Mouse (Mus musculus): ENCODE measurements around the gene Akap13. TPM values are rescaled to one million over a fixed set of nuclear protein-coding genes. Genes with fewer than 3 reads are reported as not detected.

Akap13 gene
- polyA plus RNA-seq, 1 experiment from 2014 or later: 32.1 TPM

- Histone ChIP-seq H3K4me2 (replicated peaks; ENCODE audit: low read depth, low read length) (no peak overlapping the region), H3K27me3 (ENCODE audit: control insufficient read depth, insufficient read depth, low read length) (no peaks in the 10 kb centered on the region), H3K9me3 (ENCODE audit: control insufficient read depth, low read length) (no peaks in the 10 kb centered on the region), H3K36me3 (ENCODE audit: control insufficient read depth, insufficient read depth, low read length) (no peaks in the 10 kb centered on the region), H3K9ac (ENCODE audit: low read depth, low read length) (no peak overlapping the region), H3K4me1 (replicated peaks; ENCODE audit: control insufficient read depth, insufficient read depth, low read length) (no peaks in the 10 kb centered on the region), H3K27ac (ENCODE audit: low read depth, low read length) (no peak overlapping the region), H3K4me3 (ENCODE audit: low read depth, low read length) (no peak overlapping the region)
- DNase-seq (ENCODE audit: low spot score) (no peak), ATAC-seq (ENCODE audit: low FRiP score) (no peak)
These were observed 113.5 kb downstream of the Akap13 start for GRCm38 (mm10) chr7:75568883-75569282.

- 94% methylated on average over 3 of the region's 3 CpGs for WGBS
- Histone ChIP-seq H3K4me1 (replicated peaks; ENCODE audit: control insufficient read depth, insufficient read depth, low read length) (no peaks in the 10 kb centered on the region), H3K36me3 (ENCODE audit: control insufficient read depth, insufficient read depth, low read length) (no peaks in the 10 kb centered on the region), H3K27me3 (ENCODE audit: control insufficient read depth, insufficient read depth, low read length) (no peaks in the 10 kb centered on the region), H3K9ac (ENCODE audit: low read depth, low read length) (no peak overlapping the region), H3K4me3 (ENCODE audit: low read depth, low read length) (no peak overlapping the region), H3K4me2 (replicated peaks; ENCODE audit: low read depth, low read length) (no peak overlapping the region), H3K27ac (ENCODE audit: low read depth, low read length) (no peak overlapping the region), H3K9me3 (ENCODE audit: control insufficient read depth, low read length) (no peaks in the 10 kb centered on the region)
- no peak for ATAC-seq (ENCODE audit: low FRiP score)
- DNase-seq (ENCODE audit: low spot score): no peak
These were observed 114.9 kb downstream of the Akap13 start for GRCm38 (mm10) chr7:75570218-75570617.

DNA sequence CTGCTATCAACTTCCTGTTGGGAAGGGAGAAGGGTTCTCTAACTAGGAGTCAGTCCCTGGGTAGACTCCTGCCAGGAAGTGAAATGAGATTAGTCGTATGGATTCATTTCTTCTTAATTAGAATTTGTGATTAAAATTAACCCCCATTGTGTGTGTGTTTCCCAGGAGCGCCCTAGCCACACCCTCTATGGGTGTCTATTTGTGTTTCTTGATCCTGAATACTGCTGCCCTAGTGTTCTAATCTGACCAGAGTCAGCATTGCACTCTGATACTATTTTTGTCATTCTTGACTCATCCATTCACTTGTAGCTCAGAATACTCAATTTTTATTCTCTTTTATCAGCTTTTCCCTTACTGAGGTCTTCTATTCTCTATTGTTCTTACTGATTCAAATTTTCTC, 115.7 kb downstream of the Akap13 start:
- ATAC-seq (ENCODE audit: low FRiP score): no peak

DNA sequence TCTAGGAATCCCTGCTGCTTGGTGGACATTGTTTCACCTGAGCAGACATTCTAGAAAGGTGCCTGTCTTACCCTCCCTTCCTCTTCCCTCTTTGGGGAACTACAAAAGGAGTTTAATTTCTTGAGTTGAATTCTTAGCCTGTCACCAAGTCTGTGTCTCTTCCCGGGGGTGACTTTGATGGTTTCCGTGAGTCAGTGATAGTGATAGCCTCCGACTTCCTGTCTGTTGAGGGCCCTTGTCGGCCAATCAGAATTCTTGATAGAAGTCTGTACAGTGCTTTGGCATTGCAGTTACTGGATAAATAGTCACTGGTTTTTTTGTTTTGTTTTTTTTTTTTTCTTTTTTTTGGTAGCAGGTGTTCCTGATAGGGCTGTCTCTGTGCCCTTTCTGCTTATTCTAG, 116.8 kb downstream of the Akap13 start:
- DNase-seq (ENCODE audit: low spot score) (no peak), ATAC-seq (ENCODE audit: low FRiP score) (no peak)
- WGBS: 75% methylated on average over 4 of the region's 4 CpGs
- Histone ChIP-seq H3K4me2 (replicated peaks; ENCODE audit: low read depth, low read length) (no peak overlapping the region), H3K36me3 (ENCODE audit: control insufficient read depth, insufficient read depth, low read length) (no peaks in the 10 kb centered on the region), H3K27me3 (ENCODE audit: control insufficient read depth, insufficient read depth, low read length) (no peaks in the 10 kb centered on the region), H3K27ac (ENCODE audit: low read depth, low read length) (no peak overlapping the region), H3K4me1 (replicated peaks; ENCODE audit: control insufficient read depth, insufficient read depth, low read length) (no peaks in the 10 kb centered on the region), H3K9me3 (ENCODE audit: control insufficient read depth, low read length) (no peaks in the 10 kb centered on the region), H3K9ac (ENCODE audit: low read depth, low read length) (no peak overlapping the region), H3K4me3 (ENCODE audit: low read depth, low read length) (no peak overlapping the region)

More for the DNA sequence above, 115.7 kb downstream of the Akap13 start:
- Histone ChIP-seq H3K4me2 (replicated peaks; ENCODE audit: low read depth, low read length) (no peak overlapping the region), H3K27ac (ENCODE audit: low read depth, low read length) (no peak overlapping the region), H3K9ac (ENCODE audit: low read depth, low read length) (no peak overlapping the region), H3K4me3 (ENCODE audit: low read depth, low read length) (no peak overlapping the region), H3K9me3 (ENCODE audit: control insufficient read depth, low read length) (no peaks in the 10 kb centered on the region), H3K27me3 (ENCODE audit: control insufficient read depth, insufficient read depth, low read length) (no peaks in the 10 kb centered on the region), H3K36me3 (ENCODE audit: control insufficient read depth, insufficient read depth, low read length) (no peaks in the 10 kb centered on the region), H3K4me1 (replicated peaks; ENCODE audit: control insufficient read depth, insufficient read depth, low read length) (no peaks in the 10 kb centered on the region)
- DNase-seq (ENCODE audit: low spot score): no peak
- WGBS: 81% methylated on average over 2 of the region's 2 CpGs

DNA sequence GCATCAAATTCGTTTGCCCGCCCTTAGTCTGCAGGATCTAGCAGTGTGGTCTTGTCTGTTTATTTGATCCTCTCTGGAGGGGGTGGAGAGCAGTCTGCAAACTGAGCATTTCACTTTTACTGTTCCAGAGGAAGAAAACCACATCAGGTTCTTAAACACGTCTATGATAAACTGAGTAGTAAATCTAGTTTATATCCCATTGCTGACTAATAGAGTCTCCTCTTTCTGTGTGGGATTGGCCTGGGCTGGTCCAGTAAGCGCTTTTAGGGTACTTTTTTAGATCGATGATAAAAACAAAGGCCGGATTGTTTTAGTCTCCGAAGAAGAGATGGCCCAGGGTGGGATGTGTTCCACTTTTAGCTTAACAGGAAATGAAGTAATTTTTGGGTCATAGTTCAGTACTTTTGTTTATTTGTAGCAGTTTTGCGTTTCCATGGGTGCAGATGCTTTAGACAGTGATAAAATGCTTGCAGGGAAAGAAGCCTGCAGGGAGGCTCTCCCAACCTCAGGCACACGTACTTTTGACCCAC, 119.9 kb downstream of the Akap13 start:
- no peak overlapping the region for H3K4me2 ChIP-seq (replicated peaks; ENCODE audit: low read depth, low read length)
- 53% methylated on average over 9 of the region's 9 CpGs for WGBS
- H3K9me3 ChIP-seq (ENCODE audit: control insufficient read depth, low read length): no peaks in the 10 kb centered on the region
- no peak overlapping the region for H3K4me3 ChIP-seq (ENCODE audit: low read depth, low read length)
- no peak overlapping the region for H3K27ac ChIP-seq (ENCODE audit: low read depth, low read length)
- ATAC-seq (ENCODE audit: low FRiP score): no peak
- no peaks in the 10 kb centered on the region for H3K4me1 ChIP-seq (replicated peaks; ENCODE audit: control insufficient read depth, insufficient read depth, low read length)
- DNase-seq (ENCODE audit: low spot score): peak; percentile 29
- H3K27me3 ChIP-seq (ENCODE audit: control insufficient read depth, insufficient read depth, low read length): no peaks in the 10 kb centered on the region
- H3K36me3 ChIP-seq (ENCODE audit: control insufficient read depth, insufficient read depth, low read length): no peaks in the 10 kb centered on the region; the same call in 1 of the 2 replicates
- H3K9ac ChIP-seq (ENCODE audit: low read depth, low read length): no peak overlapping the region

- H3K36me3 ChIP-seq (ENCODE audit: control insufficient read depth, insufficient read depth, low read length): no peaks in the 10 kb centered on the region; the same call in 1 of the 2 replicates
- H3K4me1 ChIP-seq (replicated peaks; ENCODE audit: control insufficient read depth, insufficient read depth, low read length): no peaks in the 10 kb centered on the region
- H3K27ac ChIP-seq (ENCODE audit: low read depth, low read length): no peak overlapping the region
- ATAC-seq (ENCODE audit: low FRiP score): no peak
- H3K4me3 ChIP-seq (ENCODE audit: low read depth, low read length): no peak overlapping the region
- H3K9ac ChIP-seq (ENCODE audit: low read depth, low read length): no peak overlapping the region
- no peaks in the 10 kb centered on the region for H3K9me3 ChIP-seq (ENCODE audit: control insufficient read depth, low read length)
- DNase-seq (ENCODE audit: low spot score): no peak
- H3K27me3 ChIP-seq (ENCODE audit: control insufficient read depth, insufficient read depth, low read length): no peaks in the 10 kb centered on the region
- WGBS: 95% methylated on average over 1 of the region's 1 CpGs
- H3K4me2 ChIP-seq (replicated peaks; ENCODE audit: low read depth, low read length): no peak overlapping the region
These were observed 120.7 kb downstream of the Akap13 start for GRCm38 (mm10) chr7:75575800-75576585.

- H3K9ac ChIP-seq (ENCODE audit: low read depth, low read length): no peak overlapping the region
- no peak overlapping the region for H3K4me2 ChIP-seq (replicated peaks; ENCODE audit: low read depth, low read length)
- no peaks in the 10 kb centered on the region for H3K4me1 ChIP-seq (replicated peaks; ENCODE audit: control insufficient read depth, insufficient read depth, low read length)
- H3K27me3 ChIP-seq (ENCODE audit: control insufficient read depth, insufficient read depth, low read length): no peaks in the 10 kb centered on the region
- no peak for ATAC-seq (ENCODE audit: low FRiP score)
- H3K9me3 ChIP-seq (ENCODE audit: control insufficient read depth, low read length): no peaks in the 10 kb centered on the region
- no peak overlapping the region for H3K27ac ChIP-seq (ENCODE audit: low read depth, low read length)
- H3K36me3 ChIP-seq (ENCODE audit: control insufficient read depth, insufficient read depth, low read length): no peaks in the 10 kb centered on the region; the same call in 1 of the 2 replicates
- no peak for DNase-seq (ENCODE audit: low spot score)
- WGBS: 98% methylated on average over 2 of the region's 2 CpGs
- H3K4me3 ChIP-seq (ENCODE audit: low read depth, low read length): no peak overlapping the region
These were observed 121.5 kb downstream of the Akap13 start for GRCm38 (mm10) chr7:75576851-75577250.

DNA sequence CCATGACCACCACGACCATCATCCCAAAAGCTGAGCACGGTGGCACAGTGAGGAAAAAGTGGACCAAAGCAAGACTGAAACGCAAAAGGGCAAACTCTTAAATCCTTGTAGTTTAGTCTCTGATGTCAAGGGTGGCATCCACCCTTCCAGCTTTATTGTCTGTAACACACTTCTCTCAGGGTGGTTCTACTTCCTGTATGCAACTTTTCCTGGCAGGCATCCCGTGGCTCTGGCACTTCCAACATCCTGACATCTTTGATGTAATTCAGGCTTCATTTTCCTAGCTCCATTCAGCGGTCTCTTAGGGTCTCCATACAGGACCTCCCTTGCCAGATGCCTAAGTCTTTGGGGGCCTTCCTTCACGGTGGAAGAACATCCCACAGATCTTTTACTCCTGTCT, 122.0 kb downstream of the Akap13 start:
- DNase-seq (ENCODE audit: low spot score) (no peak), ATAC-seq (ENCODE audit: low FRiP score) (no peak)
- WGBS: 88% methylated on average over 6 of the region's 6 CpGs

GRCm38 (mm10) chr7:75578647-75579046, 123.3 kb downstream of the Akap13 start:
- Histone ChIP-seq H3K4me3 (ENCODE audit: low read depth, low read length) (no peak overlapping the region), H3K9ac (ENCODE audit: low read depth, low read length) (no peak overlapping the region), H3K9me3 (ENCODE audit: control insufficient read depth, low read length) (no peaks in the 10 kb centered on the region), H3K27ac (ENCODE audit: low read depth, low read length) (no peak overlapping the region), H3K4me2 (replicated peaks; ENCODE audit: low read depth, low read length) (no peak overlapping the region), H3K36me3 (ENCODE audit: control insufficient read depth, insufficient read depth, low read length) (no peaks in the 10 kb centered on the region; the same call in 1 of the 2 replicates), H3K4me1 (replicated peaks; ENCODE audit: control insufficient read depth, insufficient read depth, low read length) (no peaks in the 10 kb centered on the region), H3K27me3 (ENCODE audit: control insufficient read depth, insufficient read depth, low read length) (no peaks in the 10 kb centered on the region)
- ATAC-seq (ENCODE audit: low FRiP score) (no peak), DNase-seq (ENCODE audit: low spot score) (no peak)
- WGBS: 93% methylated on average over 4 of the region's 4 CpGs

More for the DNA sequence above, 122.0 kb downstream of the Akap13 start:
- Histone ChIP-seq H3K4me3 (ENCODE audit: low read depth, low read length) (no peak overlapping the region), H3K9ac (ENCODE audit: low read depth, low read length) (no peak overlapping the region), H3K27ac (ENCODE audit: low read depth, low read length) (no peak overlapping the region), H3K36me3 (ENCODE audit: control insufficient read depth, insufficient read depth, low read length) (no peaks in the 10 kb centered on the region; the same call in 1 of the 2 replicates), H3K27me3 (ENCODE audit: control insufficient read depth, insufficient read depth, low read length) (no peaks in the 10 kb centered on the region), H3K4me1 (replicated peaks; ENCODE audit: control insufficient read depth, insufficient read depth, low read length) (no peaks in the 10 kb centered on the region), H3K4me2 (replicated peaks; ENCODE audit: low read depth, low read length) (no peak overlapping the region), H3K9me3 (ENCODE audit: control insufficient read depth, low read length) (no peaks in the 10 kb centered on the region)

All from hindbrain, embryonic 11.5 days (tissue).